In genomic region chr19:28660912-28661311, GRCm38 (mm10) we compare ENCODE assay signal across 20 mouse cellular contexts. TPM values are rescaled to one million over a fixed set of nuclear protein-coding genes. Genes with fewer than 3 reads are reported as not detected.
DNase-seq lines count a peak whose midpoint lies in the region; ATAC-seq lines count a peak whose summit lies in the region.
"Had no signal": no experiment of that assay in that cellular context is flagged by ENCODE, and none has a peak within 500 bp of the region (broad histone marks: within the 10 kb centered on the region; RNA-seq: fewer than 3 reads in every experiment).

No protein-coding gene starts in this region.

- H3K4me2 ChIP-seq in kidney, embryonic 14.5 days (replicated peaks; ENCODE audit: low read depth, low read length), result no peak overlapping the region
- H3K4me2 ChIP-seq: forebrain, embryonic 15.5 days; heart, embryonic 13.5 days; hindbrain, embryonic 12.5 days had no signal

- peak; percentile 89; the same call in 1 of the 2 replicates for ATAC-seq in kidney, embryonic 14.5 days (ENCODE audit: low FRiP score, low TSS enrichment)
- no peak for ATAC-seq in cerebellum, adult (ENCODE audit: insufficient number of reproducible peaks, low FRiP score, low TSS enrichment)
- ATAC-seq: activated CD4-positive, CD25-positive, alpha-beta regulatory T cell, adult 4 months; forebrain, embryonic 15.5 days had no signal

- no peak overlapping the region for H3K9ac ChIP-seq in kidney, embryonic 14.5 days (ENCODE audit: low read depth, low read length)
- H3K9ac ChIP-seq: forebrain, embryonic 15.5 days; heart, embryonic 13.5 days; hindbrain, embryonic 12.5 days had no signal

- no peak overlapping the region for H3K4me3 ChIP-seq in kidney, embryonic 14.5 days (ENCODE audit: low read length)
- no peak overlapping the region for H3K4me3 ChIP-seq in hindbrain, embryonic 10.5 days
- H3K4me3 ChIP-seq: embryonic facial prominence, embryonic 10.5 days; forebrain, embryonic 10.5 days; forebrain, embryonic 15.5 days; heart, embryonic 13.5 days; hindbrain, embryonic 12.5 days had no signal

- 31% methylated on average over 7 of the region's 7 CpGs for WGBS in kidney, embryonic 14.5 days
- WGBS in hindbrain, embryonic 10.5 days, result 82% methylated on average over 7 of the region's 7 CpGs

- H3K36me3 ChIP-seq in kidney, embryonic 14.5 days (ENCODE audit: control insufficient read depth, insufficient read depth, low read length), result no peaks in the 10 kb centered on the region
- no peaks in the 10 kb centered on the region for H3K36me3 ChIP-seq in hindbrain, embryonic 10.5 days
- H3K36me3 ChIP-seq: embryonic facial prominence, embryonic 10.5 days; forebrain, embryonic 10.5 days; forebrain, embryonic 15.5 days; heart, embryonic 13.5 days; hindbrain, embryonic 12.5 days had no signal

- no peak overlapping the region for H3K27ac ChIP-seq in kidney, embryonic 14.5 days (ENCODE audit: low read depth, low read length)
- H3K27ac ChIP-seq in hindbrain, embryonic 10.5 days, result no peak overlapping the region
- H3K27ac ChIP-seq: embryonic facial prominence, embryonic 10.5 days; forebrain, embryonic 10.5 days; forebrain, embryonic 15.5 days; heart, embryonic 13.5 days; hindbrain, embryonic 12.5 days had no signal

- H3K4me1 ChIP-seq in kidney, embryonic 14.5 days (ENCODE audit: control insufficient read depth, insufficient read depth, low read length), result peaks cover 34% of the 10 kb centered on the region
- H3K4me1 ChIP-seq in hindbrain, embryonic 10.5 days (replicated peaks), result peaks cover 16% of the 10 kb centered on the region; the same call in 1 of the 2 replicates
- H3K4me1 ChIP-seq: forebrain, embryonic 15.5 days; hindbrain, embryonic 12.5 days had no signal

- H3K27me3 ChIP-seq in kidney, embryonic 14.5 days (ENCODE audit: control insufficient read depth, insufficient read depth, low read length), result no peaks in the 10 kb centered on the region
- H3K27me3 ChIP-seq in hindbrain, embryonic 10.5 days (ENCODE audit: insufficient read depth, poor library complexity, severe bottlenecking), result peaks cover 12% of the 10 kb centered on the region
- H3K27me3 ChIP-seq: forebrain, embryonic 15.5 days; hindbrain, embryonic 12.5 days had no signal

- DNase-seq in kidney, adult 18-20 months, result peak; percentile 54
- peak; percentile 70 for DNase-seq in kidney, postnatal 10 days
- DNase-seq in kidney, postnatal 4 days, result peak; percentile 48 to 70
- DNase-seq in layer of hippocampus, adult 18-20 months (ENCODE audit: low spot score in 2 of 2), result no peak
- no peak for DNase-seq in hindbrain, embryonic 10.5 days (ENCODE audit: low spot score)
- DNase-seq: adrenal gland, postnatal 14 days; cerebellum, adult 18-20 months; cerebellum, postnatal 10 days; gastrocnemius, postnatal 36 days; heart, adult 11 months; heart, postnatal 36 days had no signal

- no peaks in the 10 kb centered on the region for H3K9me3 ChIP-seq in kidney, embryonic 14.5 days (ENCODE audit: control insufficient read depth, low read length)
- H3K9me3 ChIP-seq in hindbrain, embryonic 10.5 days, result no peaks in the 10 kb centered on the region
- H3K9me3 ChIP-seq: embryonic facial prominence, embryonic 10.5 days; forebrain, embryonic 10.5 days; forebrain, embryonic 15.5 days; heart, embryonic 13.5 days; hindbrain, embryonic 12.5 days had no signal

RNA-seq across cellular contexts. Expression of gene Glis3, which starts 19.0 kb away (rescaled TPM):
- 7.1 and 7.9 TPM in 2 replicates for polyA plus RNA-seq in kidney, embryonic 14.5 days (2014; fragmentation: Nextera tagmentation; extraction: Ambion mirVana)
- total RNA-seq in layer of hippocampus, adult 18-20 months (2021), result 10 to 100 TPM; 25.0 to 30.6 TPM
- polyA plus RNA-seq in hindbrain, embryonic 10.5 days (2016; fragmentation: Nextera tagmentation; extraction: Ambion mirVana), result 2.2 and 3.9 TPM in 2 replicates
- total RNA-seq: MEL had no signal

Comparison
In these comparisons a context has a peak if more than half of its experiments do, and no peak if none do; other contexts are left out.
1. DNase-seq: peak in kidney, adult 18-20 months (single experiment), kidney, postnatal 10 days (single experiment) and kidney, postnatal 4 days (2 of 2); none in layer of hippocampus, adult 18-20 months (0 of 2) and hindbrain, embryonic 10.5 days (single experiment).